Mouse (Mus musculus): ENCODE results near the gene Eml5. TPM values are rescaled to one million over a fixed set of nuclear protein-coding genes. Genes with fewer than 3 reads are reported as not detected.

Gene Eml5
- total and polyA plus RNA-seq, 2 experiments from 2014 or later: 8.2 to 42.5 TPM

- 95% methylated on average over 2 of the region's 2 CpGs for WGBS
Observed at GRCm38 (mm10) chr12:98766241-98766640, 135.0 kb downstream of the Eml5 start.

GRCm38 (mm10) chr12:98759700-98760099, 141.6 kb downstream of the Eml5 start:
- peaks cover 66% of the 10 kb centered on the region for H3K36me3 ChIP-seq (ENCODE audit: insufficient read depth)
- no peak overlapping the region for H3K4me2 ChIP-seq (ENCODE audit: low read depth)
- DNase-seq (no peak), ATAC-seq (no peak)
- TF ChIP-seq CTCF (IDR thresholded peaks at IDR 0.05; ENCODE audit: low read depth): no peak
- WGBS: 95% methylated on average over 6 of the region's 6 CpGs
- no peak overlapping the region for H3K27ac ChIP-seq (ENCODE audit: low read depth, low read length)
- no peaks in the 10 kb centered on the region for H3K27me3 ChIP-seq (ENCODE audit: insufficient read depth, low read length)
- H3K4me1 ChIP-seq (ENCODE audit: insufficient read depth): no peaks in the 10 kb centered on the region
- H3K9ac ChIP-seq: no peak overlapping the region
- H3K4me3 ChIP-seq (ENCODE audit: low read depth, low read length): no peak overlapping the region
- H3K9me3 ChIP-seq (ENCODE audit: low read length): no peaks in the 10 kb centered on the region

More at GRCm38 (mm10) chr12:98766241-98766640, 135.0 kb downstream of the Eml5 start:
- no peak overlapping the region for H3K4me3 ChIP-seq (ENCODE audit: low read depth, low read length)
- TF ChIP-seq CTCF (IDR thresholded peaks at IDR 0.05; ENCODE audit: low read depth): no peak
- H3K36me3 ChIP-seq (ENCODE audit: insufficient read depth): peaks cover 62% of the 10 kb centered on the region
- no peak overlapping the region for H3K27ac ChIP-seq (ENCODE audit: low read depth, low read length)
- H3K9ac ChIP-seq: no peak overlapping the region
- no peaks in the 10 kb centered on the region for H3K4me1 ChIP-seq (ENCODE audit: insufficient read depth)
- no peak overlapping the region for H3K4me2 ChIP-seq (ENCODE audit: low read depth)
- H3K27me3 ChIP-seq (ENCODE audit: insufficient read depth, low read length): no peaks in the 10 kb centered on the region
- ATAC-seq (no peak), DNase-seq (no peak)
- H3K9me3 ChIP-seq (ENCODE audit: low read length): no peaks in the 10 kb centered on the region

- 89% methylated on average over 6 of the region's 6 CpGs for WGBS
- no peak for TF ChIP-seq CTCF (IDR thresholded peaks at IDR 0.05; ENCODE audit: low read depth)
- Histone ChIP-seq H3K27ac (ENCODE audit: low read depth, low read length) (no peak overlapping the region), H3K27me3 (ENCODE audit: insufficient read depth, low read length) (no peaks in the 10 kb centered on the region), H3K4me1 (ENCODE audit: insufficient read depth) (no peaks in the 10 kb centered on the region), H3K4me3 (ENCODE audit: low read depth, low read length) (no peak overlapping the region), H3K9me3 (ENCODE audit: low read length) (no peaks in the 10 kb centered on the region), H3K4me2 (ENCODE audit: low read depth) (no peak overlapping the region), H3K36me3 (ENCODE audit: insufficient read depth) (peaks cover 67% of the 10 kb centered on the region), H3K9ac (no peak overlapping the region)
- DNase-seq (no peak), ATAC-seq (no peak)
Observed at GRCm38 (mm10) chr12:98757636-98758035, 143.6 kb downstream of the Eml5 start.

- WGBS: under 1% methylated on average over 14 of the region's 14 CpGs
Observed at GRCm38 (mm10) chr12:98747380-98747753, 153.9 kb downstream of the Eml5 start.

GRCm38 (mm10) chr12:98746746-98747379, 154.4 kb downstream of the Eml5 start, which contains the start of gene Zc3h14:
Zc3h14 (plus strand) TSS chr12:98746964.
- H3K4me1 ChIP-seq (ENCODE audit: insufficient read depth): peaks cover 15% of the 10 kb centered on the region; the same call in 1 of the 2 replicates
- H3K27ac ChIP-seq (ENCODE audit: low read depth, low read length): peak within 1 kb of the TSS; percentile 90
- H3K4me3 ChIP-seq (ENCODE audit: low read depth, low read length): peak within 1 kb of the TSS; percentile 87
- peak within 1 kb of the TSS; percentile 88 for H3K9ac ChIP-seq
- no peaks in the 10 kb centered on the region for H3K27me3 ChIP-seq (ENCODE audit: insufficient read depth, low read length)
- WGBS: under 1% methylated on average over 68 of the region's 87 CpGs
- H3K9me3 ChIP-seq (ENCODE audit: low read length): no peaks in the 10 kb centered on the region
- peak; percentile 94 for ATAC-seq
- TF ChIP-seq CTCF (IDR thresholded peaks at IDR 0.05; ENCODE audit: low read depth): peak; percentile 77
- peak; percentile 98 for DNase-seq
- H3K36me3 ChIP-seq (ENCODE audit: insufficient read depth): no peaks in the 10 kb centered on the region
- peak within 1 kb of the TSS; percentile 49 for H3K4me2 ChIP-seq (ENCODE audit: low read depth)

More at GRCm38 (mm10) chr12:98747380-98747753, 153.9 kb downstream of the Eml5 start:
- H3K9ac ChIP-seq: peak overlapping the region; percentile 88
- peak overlapping the region; percentile 87 for H3K4me3 ChIP-seq (ENCODE audit: low read depth, low read length)
- H3K4me2 ChIP-seq (ENCODE audit: low read depth): peak overlapping the region; percentile 49
- ATAC-seq (peak; percentile 20; the same call in 1 of the 2 replicates), DNase-seq (peak; percentile 51)
- TF ChIP-seq CTCF (IDR thresholded peaks at IDR 0.05; ENCODE audit: low read depth): no peak
- H3K9me3 ChIP-seq (ENCODE audit: low read length): no peaks in the 10 kb centered on the region
- H3K27ac ChIP-seq (ENCODE audit: low read depth, low read length): peak overlapping the region; percentile 90
- no peaks in the 10 kb centered on the region for H3K27me3 ChIP-seq (ENCODE audit: insufficient read depth, low read length)
- no peaks in the 10 kb centered on the region for H3K36me3 ChIP-seq (ENCODE audit: insufficient read depth)
- H3K4me1 ChIP-seq (ENCODE audit: insufficient read depth): peaks cover 15% of the 10 kb centered on the region; the same call in 1 of the 2 replicates

DNA sequence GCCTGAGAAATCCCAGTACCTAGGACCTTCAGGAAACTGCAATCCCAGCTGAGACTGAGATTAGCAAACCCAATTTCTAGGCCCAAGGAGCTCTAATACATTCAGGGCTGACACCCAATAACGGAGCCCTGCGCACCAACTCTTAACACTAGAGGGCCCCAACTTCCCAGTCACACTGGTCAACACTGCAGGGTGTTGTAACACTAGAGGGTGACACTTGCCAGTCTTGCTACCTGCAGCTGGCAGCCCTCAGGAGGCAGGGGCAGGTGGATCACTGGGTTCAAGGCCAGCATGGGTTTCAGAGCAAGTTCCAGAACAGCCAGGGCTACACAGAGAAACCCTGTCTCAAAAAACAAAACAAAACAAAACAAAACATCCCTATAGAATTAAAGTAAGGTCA, 155.2 kb downstream of the Eml5 start:
- no peak overlapping the region for H3K9ac ChIP-seq
- no peak overlapping the region for H3K4me2 ChIP-seq (ENCODE audit: low read depth)
- TF ChIP-seq CTCF (IDR thresholded peaks at IDR 0.05; ENCODE audit: low read depth): peak; percentile 52
- no peaks in the 10 kb centered on the region for H3K36me3 ChIP-seq (ENCODE audit: insufficient read depth)
- H3K27ac ChIP-seq (ENCODE audit: low read depth, low read length): no peak overlapping the region
- no peaks in the 10 kb centered on the region for H3K9me3 ChIP-seq (ENCODE audit: low read length)
- no peak for DNase-seq
- no peak; the same call in 1 of the 2 replicates for ATAC-seq
- H3K4me1 ChIP-seq (ENCODE audit: insufficient read depth): peaks cover 15% of the 10 kb centered on the region; the same call in 1 of the 2 replicates
- no peak overlapping the region for H3K4me3 ChIP-seq (ENCODE audit: low read depth, low read length)
- WGBS: 2% methylated on average over 2 of the region's 2 CpGs
- H3K27me3 ChIP-seq (ENCODE audit: insufficient read depth, low read length): no peaks in the 10 kb centered on the region

GRCm38 (mm10) chr12:98745626-98746025, 155.7 kb downstream of the Eml5 start:
- no peak overlapping the region for H3K4me3 ChIP-seq (ENCODE audit: low read depth, low read length)
- H3K4me2 ChIP-seq (ENCODE audit: low read depth): no peak overlapping the region
- no peak for TF ChIP-seq CTCF (IDR thresholded peaks at IDR 0.05; ENCODE audit: low read depth)
- ATAC-seq (no peak), DNase-seq (no peak)
- H3K9ac ChIP-seq: no peak overlapping the region
- 58% methylated on average over 4 of the region's 4 CpGs for WGBS
- H3K27ac ChIP-seq (ENCODE audit: low read depth, low read length): no peak overlapping the region
- H3K27me3 ChIP-seq (ENCODE audit: insufficient read depth, low read length): no peaks in the 10 kb centered on the region
- no peaks in the 10 kb centered on the region for H3K36me3 ChIP-seq (ENCODE audit: insufficient read depth)
- H3K4me1 ChIP-seq (ENCODE audit: insufficient read depth): peaks cover 15% of the 10 kb centered on the region; the same call in 1 of the 2 replicates
- H3K9me3 ChIP-seq (ENCODE audit: low read length): no peaks in the 10 kb centered on the region

All from forebrain, postnatal 0 days (tissue).